Mouse (Mus musculus) heart, embryonic 10.5 days (tissue): ENCODE data around the gene Rph3a. TPM values are rescaled to one million over a fixed set of nuclear protein-coding genes. Genes with fewer than 3 reads are reported as not detected.

Experiments used
- DNase-seq: peaks from one replicate; pipeline ENCODE4 v3.0.0-alpha.2; 2017; ENCODE audit warnings: low spot score
- H3K27ac ChIP-seq: fragments of 300-500 bp; sonication (generic); 2 replicates; pipeline ENCODE4 v1.5.1; 2016; ENCODE audit warnings: mild to moderate bottlenecking
- H3K27me3 ChIP-seq: fragments of 300-500 bp; sonication (generic); 2 replicates; pipeline ENCODE4 v1.6.1; 2016; ENCODE audit warnings: mild to moderate bottlenecking; ENCODE audit not compliant: poor library complexity, insufficient read depth, severe bottlenecking
- H3K36me3 ChIP-seq: fragments of 300-500 bp; sonication (generic); 2 replicates; pipeline ENCODE4 v1.6.1; 2016; ENCODE audit warnings: mild to moderate bottlenecking, moderate library complexity
- H3K4me1 ChIP-seq: fragments of 300-500 bp; sonication (generic); 2 replicates; pipeline ENCODE4 v1.6.1; 2016; ENCODE audit warnings: mild to moderate bottlenecking
- H3K4me3 ChIP-seq: fragments of 300-500 bp; sonication (generic); 2 replicates; pipeline ENCODE4 v1.5.1; 2016; ENCODE audit warnings: mild to moderate bottlenecking, moderate library complexity
- H3K9me3 ChIP-seq: fragments of 300-500 bp; sonication (generic); 2 replicates; pipeline ENCODE4 v1.6.1; 2016; ENCODE audit warnings: mild to moderate bottlenecking, moderate library complexity
- whole genome bisulfite sequencing: fragments of 180-500 bp; shearing (Covaris S2); methylation state at CpG from one replicate; pipeline ENCODE4 v1.1.7; 2016; 5-methylcytosine and 5-hydroxymethylcytosine counted together
- polyA plus RNA-seq: library from polyadenylated mRNA; unstranded; fragments of >200 nt; fragmentation: Nextera tagmentation; extraction: Ambion mirVana; gene quantifications from 2 replicates; pipeline ENCODE4 v1.2.1, GENCODE M21; 2016

Gene Rph3a
- polyA plus RNA-seq, 1 experiment from 2014 or later = not detected

DNA sequence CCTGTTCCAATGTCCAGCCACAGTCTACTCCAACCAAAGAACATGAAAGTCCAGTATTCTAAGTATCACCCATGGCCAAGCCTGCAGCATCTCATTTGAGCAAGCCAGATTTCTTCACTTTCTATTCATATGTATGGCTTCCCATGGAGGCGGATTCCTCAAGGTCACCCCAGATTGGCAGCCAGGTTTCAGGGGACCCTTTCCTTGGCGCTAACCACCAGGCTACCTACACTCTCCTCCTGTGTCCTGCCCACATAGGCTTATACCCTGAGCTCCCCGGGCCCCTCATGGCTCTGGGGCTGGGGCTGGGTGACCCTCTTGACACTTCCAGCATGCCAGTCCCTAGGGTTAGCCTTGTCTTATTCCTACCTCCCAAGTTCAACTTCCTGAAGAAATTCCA is 2.3 kb downstream of the Rph3a start:
- Histone ChIP-seq H3K27me3 (peaks cover 68% of the 10 kb centered on the region), H3K36me3 (no peaks in the 10 kb centered on the region), H3K4me3 (no peak overlapping the region), H3K27ac (no peak overlapping the region), H3K9me3 (no peaks in the 10 kb centered on the region), H3K4me1 (peaks cover 6% of the 10 kb centered on the region; the same call in 1 of the 2 replicates)
- DNase-seq = no peak
- WGBS = 69% methylated on average over 3 of the region's 3 CpGs

DNA sequence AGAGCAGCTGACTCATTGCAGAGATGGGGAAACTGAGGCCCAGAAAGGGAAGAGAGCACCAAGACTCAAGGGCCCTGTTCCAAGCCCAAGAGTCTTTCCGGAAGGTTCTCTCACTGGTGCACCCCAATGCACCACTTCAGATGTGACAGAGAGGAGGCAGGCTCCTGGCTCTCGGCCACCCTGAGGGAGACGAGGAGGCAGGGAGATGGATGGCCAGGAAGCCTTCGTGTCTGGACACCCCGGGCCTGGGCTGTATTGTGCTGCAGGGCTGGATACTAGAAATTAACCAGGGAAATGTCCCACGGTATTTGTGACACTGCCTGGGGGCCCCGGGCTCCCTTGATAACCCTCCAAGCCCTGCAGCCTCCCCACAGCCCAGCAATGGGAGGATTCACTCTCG is 2.8 kb downstream of the Rph3a start:
- Histone ChIP-seq H3K27me3 (peaks cover 68% of the 10 kb centered on the region), H3K9me3 (no peaks in the 10 kb centered on the region), H3K4me3 (no peak overlapping the region), H3K27ac (no peak overlapping the region), H3K36me3 (no peaks in the 10 kb centered on the region), H3K4me1 (peaks cover 6% of the 10 kb centered on the region; the same call in 1 of the 2 replicates)
- DNase-seq = no peak
- WGBS = 76% methylated on average over 8 of the region's 8 CpGs

DNA sequence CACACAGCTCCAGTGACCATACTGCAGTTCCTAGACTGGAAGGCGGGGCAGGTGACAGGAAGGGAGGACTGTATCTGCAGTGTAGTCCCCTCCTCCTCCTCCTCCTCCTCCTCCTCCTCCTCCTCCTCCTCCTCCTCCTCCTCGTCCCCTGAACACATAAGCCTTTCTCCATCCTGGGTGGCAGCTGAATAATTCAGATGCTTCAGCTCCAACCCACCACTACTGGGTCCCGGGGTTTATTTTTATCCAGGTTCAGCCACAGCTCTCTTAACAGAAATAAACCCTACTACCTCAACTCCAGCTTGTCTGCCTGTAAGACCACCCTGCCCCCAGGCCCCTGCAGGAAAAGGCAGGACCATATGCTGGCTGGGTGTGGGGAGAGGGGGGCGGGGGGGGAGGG is 3.7 kb downstream of the Rph3a start:
- 46% methylated on average over 3 of the region's 4 CpGs for WGBS
- DNase-seq = no peak
- H3K4me1 ChIP-seq = peaks cover 6% of the 10 kb centered on the region; the same call in 1 of the 2 replicates
- peaks cover 65% of the 10 kb centered on the region for H3K27me3 ChIP-seq
- no peak overlapping the region for H3K27ac ChIP-seq
- no peaks in the 10 kb centered on the region for H3K36me3 ChIP-seq
- H3K4me3 ChIP-seq = no peak overlapping the region
- no peaks in the 10 kb centered on the region for H3K9me3 ChIP-seq

DNA sequence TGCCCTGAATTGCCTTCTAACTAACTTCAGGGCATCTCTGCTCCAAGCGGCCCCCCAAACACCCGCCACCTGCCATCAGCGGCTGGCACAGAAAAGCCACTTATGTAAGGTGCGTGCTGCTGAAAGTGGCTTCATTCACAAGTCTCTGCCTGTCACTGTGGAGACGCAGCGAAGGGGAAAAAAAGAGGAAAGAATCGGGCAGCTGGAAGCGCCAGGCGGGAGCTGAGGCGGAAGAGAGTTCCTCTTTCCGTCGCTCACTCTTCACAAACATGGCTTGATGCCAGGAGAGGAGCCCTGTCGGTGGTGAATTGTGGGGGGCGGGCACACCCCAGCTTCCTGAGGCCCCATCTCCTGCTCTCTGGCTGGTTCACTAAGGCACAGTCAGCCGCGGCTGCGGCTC is 6.1 kb downstream of the Rph3a start:
- no peaks in the 10 kb centered on the region for H3K36me3 ChIP-seq
- H3K27ac ChIP-seq = no peak overlapping the region
- DNase-seq = no peak
- 0 out of 2 replicates have a peak, but pooled peaks cover 4% of the 10 kb centered on the region for H3K4me1 ChIP-seq
- 38% methylated on average over 17 of the region's 17 CpGs for WGBS
- H3K9me3 ChIP-seq = no peaks in the 10 kb centered on the region
- no peak overlapping the region for H3K4me3 ChIP-seq
- H3K27me3 ChIP-seq = peaks cover 48% of the 10 kb centered on the region

DNA sequence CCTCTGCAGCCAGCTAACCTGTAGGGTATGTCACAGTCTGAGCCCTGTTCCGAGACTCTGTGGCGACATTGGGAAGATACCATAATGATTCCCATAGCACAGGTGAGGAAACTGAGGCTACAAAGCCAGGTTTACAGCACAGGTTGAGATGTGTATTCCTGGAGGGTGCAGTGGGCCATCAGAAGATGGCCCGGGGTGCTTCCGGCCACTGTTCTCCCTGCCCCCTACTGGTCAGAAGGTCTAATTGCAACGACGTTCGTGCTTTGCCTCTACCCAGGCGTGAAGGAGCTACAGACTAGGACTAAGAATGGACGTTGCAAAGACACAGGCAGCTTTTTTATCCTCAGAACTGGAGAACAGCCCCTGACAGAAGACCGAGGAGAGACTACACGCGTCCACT is 10.3 kb downstream of the Rph3a start:
- WGBS = 33% methylated on average over 12 of the region's 12 CpGs
- Histone ChIP-seq H3K36me3 (no peaks in the 10 kb centered on the region), H3K4me3 (no peak overlapping the region), H3K4me1 (no peaks in the 10 kb centered on the region), H3K27ac (no peak overlapping the region), H3K9me3 (no peaks in the 10 kb centered on the region), H3K27me3 (peaks cover 24% of the 10 kb centered on the region)
- DNase-seq = no peak

DNA sequence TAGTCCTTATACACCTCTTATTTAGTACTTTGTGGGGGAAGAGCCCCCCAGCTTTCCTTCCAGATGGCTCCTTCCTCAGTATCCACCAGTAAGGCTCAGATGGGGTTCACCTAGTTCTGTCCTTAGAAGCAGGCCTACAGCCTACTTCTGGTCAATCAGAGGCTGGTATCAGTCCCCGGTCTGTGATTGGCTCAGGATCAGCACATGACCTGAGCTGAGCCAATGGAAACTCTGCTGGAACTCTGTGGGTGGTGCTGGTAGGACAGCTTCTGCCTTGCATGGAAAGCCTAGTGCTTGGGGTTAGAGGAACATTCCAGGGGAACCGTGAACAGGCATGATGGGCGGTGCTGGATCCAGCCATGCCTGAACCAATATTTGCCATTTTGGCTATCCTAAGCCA is 21.5 kb downstream of the Rph3a start:
- no peaks in the 10 kb centered on the region for H3K9me3 ChIP-seq
- no peaks in the 10 kb centered on the region for H3K36me3 ChIP-seq
- H3K27me3 ChIP-seq = no peaks in the 10 kb centered on the region
- no peak for DNase-seq
- H3K4me3 ChIP-seq = no peak overlapping the region
- no peak overlapping the region for H3K27ac ChIP-seq
- WGBS = 78% methylated on average over 3 of the region's 3 CpGs
- no peaks in the 10 kb centered on the region for H3K4me1 ChIP-seq

DNA sequence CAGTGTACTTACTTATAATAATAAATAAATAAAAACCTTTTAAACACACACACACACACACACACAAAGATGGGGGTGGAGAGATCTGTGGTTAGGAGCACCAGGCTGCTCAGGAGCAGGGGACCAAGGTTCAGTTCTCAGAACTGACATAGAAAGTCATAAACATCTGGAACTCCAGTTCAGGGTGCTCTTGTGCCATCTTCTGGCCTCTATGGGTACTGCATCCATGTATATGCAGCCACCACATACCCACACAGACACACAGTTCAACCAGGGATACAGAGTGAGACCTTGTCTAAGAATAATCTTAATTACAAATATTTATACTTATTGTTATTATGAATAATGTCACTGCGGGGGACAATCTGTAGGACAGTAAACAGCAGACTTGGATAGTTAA is 26.9 kb downstream of the Rph3a start:
- Histone ChIP-seq H3K9me3 (no peaks in the 10 kb centered on the region), H3K4me3 (no peak overlapping the region), H3K4me1 (no peaks in the 10 kb centered on the region), H3K27me3 (no peaks in the 10 kb centered on the region), H3K36me3 (no peaks in the 10 kb centered on the region), H3K27ac (no peak overlapping the region)
- no peak for DNase-seq
- 66% methylated on average over 1 of the region's 1 CpGs for WGBS

DNA sequence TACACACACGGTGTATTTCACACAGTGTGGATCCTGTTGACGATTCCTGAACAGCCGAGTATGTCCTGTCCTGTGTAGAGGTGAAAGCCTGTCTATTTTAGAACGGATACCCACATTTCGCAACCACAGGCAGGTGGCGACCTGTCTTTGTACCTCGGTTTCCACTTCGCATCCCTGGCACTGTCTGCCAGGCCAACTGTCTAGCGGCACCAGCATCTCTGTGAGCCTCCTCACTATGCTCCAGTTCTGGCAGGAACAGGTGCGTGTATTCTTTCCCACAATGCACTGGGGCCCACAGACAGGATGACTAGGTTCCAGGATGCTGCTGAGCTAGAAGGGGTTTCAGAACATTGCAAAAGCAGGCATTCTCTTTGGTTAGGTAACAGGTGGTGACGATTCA is 28.7 kb downstream of the Rph3a start:
- no peak overlapping the region for H3K27ac ChIP-seq
- WGBS = 91% methylated on average over 11 of the region's 11 CpGs
- H3K36me3 ChIP-seq = no peaks in the 10 kb centered on the region
- no peaks in the 10 kb centered on the region for H3K9me3 ChIP-seq
- no peaks in the 10 kb centered on the region for H3K4me1 ChIP-seq
- no peak overlapping the region for H3K4me3 ChIP-seq
- no peaks in the 10 kb centered on the region for H3K27me3 ChIP-seq
- no peak for DNase-seq

DNA sequence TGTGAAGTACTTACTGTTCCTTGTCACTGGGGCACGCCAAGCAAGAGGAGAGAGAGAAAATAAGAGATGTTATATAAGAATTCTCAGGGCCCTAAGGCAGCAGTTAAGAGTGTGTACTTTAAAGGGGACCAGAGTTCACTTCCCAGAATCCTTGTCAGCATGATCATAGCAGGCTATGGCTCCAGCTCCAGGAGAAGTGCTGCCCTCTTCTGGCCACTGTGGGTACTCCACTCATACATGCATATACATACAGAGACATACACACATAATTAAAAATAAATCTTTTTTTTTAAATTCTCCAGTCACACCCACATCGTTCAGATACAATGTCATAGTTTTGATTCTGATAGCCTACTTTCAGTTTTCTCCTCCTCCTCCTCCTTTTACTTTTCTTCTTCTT is 29.8 kb downstream of the Rph3a start:
- DNase-seq = no peak
- Histone ChIP-seq H3K27ac (no peak overlapping the region), H3K9me3 (no peaks in the 10 kb centered on the region), H3K4me3 (no peak overlapping the region), H3K36me3 (no peaks in the 10 kb centered on the region), H3K4me1 (no peaks in the 10 kb centered on the region), H3K27me3 (no peaks in the 10 kb centered on the region)
- whole genome bisulfite sequencing = 76% methylated on average over 2 of the region's 2 CpGs

DNA sequence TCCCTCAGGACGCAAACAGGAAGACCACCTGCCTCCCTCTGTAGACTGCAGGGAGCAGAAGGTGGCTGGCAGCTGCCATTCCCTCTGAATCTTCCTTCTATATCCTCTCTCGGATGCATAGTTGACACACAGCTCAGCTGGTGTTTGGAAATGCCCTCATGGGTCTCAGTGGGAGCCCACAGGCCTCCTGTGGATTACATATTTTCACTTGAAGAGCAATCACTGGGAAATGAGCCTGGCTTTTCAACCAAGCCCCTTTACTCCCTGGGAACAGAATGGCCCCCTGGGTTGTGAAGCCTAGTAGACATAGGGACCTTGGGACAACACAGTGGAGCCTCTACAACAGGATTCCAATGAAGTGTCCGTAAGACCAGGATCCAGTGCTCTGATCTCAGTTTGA is 33.8 kb downstream of the Rph3a start:
- DNase-seq = no peak
- no peaks in the 10 kb centered on the region for H3K36me3 ChIP-seq
- H3K27ac ChIP-seq = no peak overlapping the region
- H3K4me1 ChIP-seq = no peaks in the 10 kb centered on the region
- H3K27me3 ChIP-seq = no peaks in the 10 kb centered on the region
- H3K9me3 ChIP-seq = no peaks in the 10 kb centered on the region
- 39% methylated on average over 3 of the region's 3 CpGs for WGBS
- no peak overlapping the region for H3K4me3 ChIP-seq

DNA sequence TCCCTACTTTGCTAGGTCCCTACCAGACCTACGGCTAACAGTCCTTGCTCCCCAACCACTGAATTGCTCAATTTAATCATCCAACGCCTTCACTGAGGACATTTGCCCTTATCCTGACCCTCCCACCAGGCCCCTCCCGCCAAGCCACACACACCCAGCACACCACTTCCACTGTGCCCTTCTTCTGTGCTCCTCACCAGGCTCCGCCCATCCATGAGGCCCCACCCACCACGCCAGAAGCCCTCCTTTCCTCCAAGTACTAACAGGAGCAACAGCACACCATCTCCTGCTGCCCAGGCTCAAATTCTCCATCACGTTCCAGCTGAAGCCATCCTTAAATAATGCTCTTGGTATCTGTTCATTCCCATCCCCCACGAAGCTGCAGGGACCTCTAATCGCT is 35.4 kb downstream of the Rph3a start:
- H3K9me3 ChIP-seq = no peaks in the 10 kb centered on the region
- H3K36me3 ChIP-seq = no peaks in the 10 kb centered on the region
- H3K27me3 ChIP-seq = no peaks in the 10 kb centered on the region
- H3K4me3 ChIP-seq = no peak overlapping the region
- H3K27ac ChIP-seq = no peak overlapping the region
- DNase-seq = no peak
- no peaks in the 10 kb centered on the region for H3K4me1 ChIP-seq
- WGBS = 52% methylated on average over 8 of the region's 8 CpGs

DNA sequence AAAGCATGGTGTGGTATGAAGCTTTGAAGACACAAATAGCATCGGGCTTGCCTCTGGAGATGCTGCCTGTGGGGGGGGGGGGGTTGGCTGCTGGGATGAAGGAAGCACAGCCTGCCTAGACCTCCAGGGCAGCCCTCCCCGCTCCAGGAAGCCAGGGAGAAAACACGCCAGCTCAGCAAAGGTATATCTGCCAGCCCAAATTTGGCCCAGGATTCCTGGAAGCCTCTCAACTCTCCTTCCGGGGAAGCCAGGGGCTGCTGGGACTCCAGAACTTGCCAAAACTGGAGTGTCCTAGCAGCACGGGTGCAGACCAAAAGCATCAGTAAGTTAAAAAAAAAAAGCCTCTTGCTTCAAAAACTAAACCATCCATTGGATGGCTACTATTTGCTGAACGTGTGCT is 37.6 kb downstream of the Rph3a start:
- no peaks in the 10 kb centered on the region for H3K4me1 ChIP-seq
- H3K9me3 ChIP-seq = no peaks in the 10 kb centered on the region
- 73% methylated on average over 6 of the region's 6 CpGs for WGBS
- no peak overlapping the region for H3K4me3 ChIP-seq
- DNase-seq = no peak
- H3K27me3 ChIP-seq = no peaks in the 10 kb centered on the region
- no peaks in the 10 kb centered on the region for H3K36me3 ChIP-seq
- H3K27ac ChIP-seq = no peak overlapping the region

DNA sequence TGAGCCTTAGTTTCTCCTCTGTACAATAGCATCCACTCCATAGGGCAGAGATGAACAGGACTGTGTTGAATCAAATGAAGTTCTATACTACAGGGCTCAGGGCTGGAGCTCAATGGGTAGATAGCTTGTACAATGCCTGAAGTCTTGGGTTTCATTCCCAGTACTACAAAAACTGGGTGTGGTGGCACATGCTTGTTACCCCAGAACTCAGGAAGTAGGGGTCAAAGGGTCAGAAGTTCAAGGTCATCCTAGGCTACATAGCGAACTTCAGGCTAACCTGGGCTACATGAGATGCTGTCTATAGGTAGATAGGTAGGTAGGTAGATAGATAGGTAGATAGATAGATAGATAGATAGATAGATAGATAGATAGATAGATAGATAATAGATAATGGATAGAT is 38.6 kb downstream of the Rph3a start:
- 73% methylated on average over 1 of the region's 1 CpGs for WGBS
- Histone ChIP-seq H3K27ac (no peak overlapping the region), H3K9me3 (no peaks in the 10 kb centered on the region), H3K36me3 (no peaks in the 10 kb centered on the region), H3K4me3 (no peak overlapping the region), H3K4me1 (no peaks in the 10 kb centered on the region), H3K27me3 (0 out of 2 replicates have a peak, but pooled peaks cover 3% of the 10 kb centered on the region)
- no peak for DNase-seq

DNA sequence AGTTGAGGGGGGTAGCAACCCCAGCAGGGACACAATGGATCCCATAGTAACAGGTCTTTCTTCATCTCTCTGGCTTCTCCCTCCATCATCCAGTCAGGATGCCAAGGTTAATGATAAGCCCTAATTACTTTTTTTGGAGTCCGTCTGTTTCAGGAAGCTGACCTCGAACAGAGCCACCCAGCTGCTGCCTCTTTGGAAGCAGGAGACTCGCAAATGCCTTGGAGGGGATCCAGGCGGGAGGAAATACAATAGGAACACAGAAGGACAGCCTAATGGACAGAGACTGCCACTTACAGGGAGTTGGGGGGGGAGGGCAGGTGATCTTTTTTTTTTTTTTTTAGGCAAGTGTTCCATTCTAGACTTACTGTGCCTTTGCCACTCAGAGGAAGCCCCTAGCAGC is 40.2 kb downstream of the Rph3a start:
- no peaks in the 10 kb centered on the region for H3K4me1 ChIP-seq
- no peak overlapping the region for H3K27ac ChIP-seq
- 0 out of 2 replicates have a peak, but pooled peaks cover 3% of the 10 kb centered on the region for H3K27me3 ChIP-seq
- H3K4me3 ChIP-seq = no peak overlapping the region
- 49% methylated on average over 4 of the region's 4 CpGs for WGBS
- H3K36me3 ChIP-seq = no peaks in the 10 kb centered on the region
- no peaks in the 10 kb centered on the region for H3K9me3 ChIP-seq
- no peak for DNase-seq
